Mouse (Mus musculus): ENCODE measurements around the gene Ern1. TPM values are rescaled to one million over a fixed set of nuclear protein-coding genes. Genes with fewer than 3 reads are reported as not detected.

Ern1 gene
- polyA plus RNA-seq, 1 experiment, result 11.9 TPM

DNA sequence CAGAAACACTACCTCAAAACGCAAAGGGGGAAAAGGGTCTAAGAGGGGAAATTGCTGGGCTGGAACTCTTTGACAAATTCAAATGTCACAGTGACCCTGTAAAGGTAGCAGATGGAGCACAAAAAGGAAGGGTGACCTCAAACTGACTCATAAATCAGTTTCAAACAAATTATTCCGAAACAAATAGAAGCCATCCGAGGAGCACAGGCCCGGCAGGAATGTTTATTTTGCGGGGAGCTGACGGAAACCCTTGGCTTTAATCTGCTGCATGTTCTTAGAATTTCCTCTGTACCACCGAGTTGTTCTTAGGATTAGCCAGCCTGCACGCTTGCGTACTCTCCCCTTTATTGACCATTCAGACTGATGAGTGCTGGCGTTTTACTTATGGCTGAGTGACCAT lies 2.4 kb upstream of the Ern1 start:
- TF ChIP-seq POLR2A (IDR thresholded peaks at IDR 0.05; ENCODE audit: borderline replicate concordance, extremely low read depth, insufficient read depth, insufficient read length, poor library complexity, severe bottlenecking) (no peak), CTCF (IDR thresholded peaks at IDR 0.05; ENCODE audit: borderline replicate concordance, extremely low read depth, insufficient read depth, insufficient read length) (no peak)
- DNase-seq (ENCODE audit: low read depth), result no peak

GRCm38 (mm10) chr11:106489036-106489693 lies 1.5 kb upstream of the Ern1 start:
- DNase-seq (ENCODE audit: low read depth), result no peak
- TF ChIP-seq CTCF (IDR thresholded peaks at IDR 0.05; ENCODE audit: borderline replicate concordance, extremely low read depth, insufficient read depth, insufficient read length) (no peak), POLR2A (IDR thresholded peaks at IDR 0.05; ENCODE audit: borderline replicate concordance, extremely low read depth, insufficient read depth, insufficient read length, poor library complexity, severe bottlenecking) (no peak)

- DNase-seq (ENCODE audit: low read depth), result no peak
- no peak for TF ChIP-seq CTCF (IDR thresholded peaks at IDR 0.05; ENCODE audit: borderline replicate concordance, extremely low read depth, insufficient read depth, insufficient read length)
- no peak for TF ChIP-seq POLR2A (IDR thresholded peaks at IDR 0.05; ENCODE audit: borderline replicate concordance, extremely low read depth, insufficient read depth, insufficient read length, poor library complexity, severe bottlenecking)
Observed at GRCm38 (mm10) chr11:106488126-106488561, 492 bp upstream of the Ern1 start.

GRCm38 (mm10) chr11:106486866-106487732 lies 553 bp downstream of the Ern1 start:
- TF ChIP-seq CTCF (IDR thresholded peaks at IDR 0.05; ENCODE audit: borderline replicate concordance, extremely low read depth, insufficient read depth, insufficient read length) (no peak), POLR2A (IDR thresholded peaks at IDR 0.05; ENCODE audit: borderline replicate concordance, extremely low read depth, insufficient read depth, insufficient read length, poor library complexity, severe bottlenecking) (no peak)
- DNase-seq (ENCODE audit: low read depth), result no peak

DNA sequence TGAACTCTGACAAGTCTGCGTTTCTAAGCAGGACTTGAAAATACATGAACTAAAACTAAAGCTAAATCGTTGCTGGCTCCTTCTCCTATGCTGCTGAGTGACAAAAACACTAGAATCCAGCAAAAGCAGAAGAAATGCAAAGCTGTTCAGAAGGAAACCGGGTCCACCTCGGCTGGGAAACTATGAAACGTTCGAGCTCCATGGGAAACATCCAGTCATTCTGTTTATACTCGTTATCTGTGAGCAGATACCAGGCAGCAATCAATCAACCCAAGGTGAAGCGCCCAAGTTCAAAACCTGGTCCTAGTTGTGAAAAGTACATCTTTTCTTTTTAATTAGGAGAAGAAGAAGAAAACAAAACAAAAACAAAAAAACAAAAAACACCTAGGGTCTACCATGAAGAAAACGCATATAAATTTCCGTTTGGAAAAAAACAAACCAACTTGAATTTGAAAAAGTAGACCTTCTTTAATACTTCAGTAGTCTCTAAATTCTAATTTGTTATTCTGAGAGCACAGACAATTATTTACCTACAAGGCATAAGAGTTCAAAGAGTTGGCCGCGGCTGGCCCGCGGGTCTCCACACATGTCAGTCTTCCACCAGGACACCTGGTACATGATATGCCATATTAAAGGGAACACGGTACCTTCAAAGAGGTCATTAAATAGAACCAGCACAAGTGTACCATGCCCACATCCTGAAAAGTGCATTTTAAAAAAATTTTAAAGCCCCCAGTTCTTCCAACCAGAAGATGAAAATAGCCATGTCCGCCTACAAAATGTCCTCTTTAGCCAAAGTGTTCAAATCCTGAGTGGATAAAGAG lies 1.4 kb downstream of the Ern1 start:
- no peak for DNase-seq (ENCODE audit: low read depth)
- TF ChIP-seq POLR2A (IDR thresholded peaks at IDR 0.05; ENCODE audit: borderline replicate concordance, extremely low read depth, insufficient read depth, insufficient read length, poor library complexity, severe bottlenecking) (no peak), CTCF (IDR thresholded peaks at IDR 0.05; ENCODE audit: borderline replicate concordance, extremely low read depth, insufficient read depth, insufficient read length) (no peak)

DNA sequence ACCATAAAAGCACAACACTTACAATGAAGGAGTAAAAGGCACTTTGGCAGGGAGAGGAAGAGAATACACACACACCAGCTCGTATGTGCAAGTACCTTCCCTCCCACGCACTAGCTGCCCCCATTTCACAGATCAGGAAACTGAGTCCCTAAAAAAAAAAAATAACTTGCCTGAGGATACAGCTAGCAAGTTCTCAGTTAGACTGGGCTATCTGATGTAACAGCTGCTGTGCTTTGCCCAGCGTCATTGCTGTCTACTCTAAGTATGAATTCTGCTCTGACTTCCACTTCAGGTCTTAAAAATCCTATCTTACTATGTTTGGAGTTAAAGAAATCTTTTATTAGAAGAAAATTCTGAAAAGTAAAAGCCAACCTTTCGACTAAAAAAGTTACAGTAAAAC lies 2.0 kb downstream of the Ern1 start:
- no peak for DNase-seq (ENCODE audit: low read depth)
- TF ChIP-seq CTCF (IDR thresholded peaks at IDR 0.05; ENCODE audit: borderline replicate concordance, extremely low read depth, insufficient read depth, insufficient read length) (no peak), POLR2A (IDR thresholded peaks at IDR 0.05; ENCODE audit: borderline replicate concordance, extremely low read depth, insufficient read depth, insufficient read length, poor library complexity, severe bottlenecking) (no peak)

- no peak for DNase-seq (ENCODE audit: low read depth)
- no peak for TF ChIP-seq POLR2A (IDR thresholded peaks at IDR 0.05; ENCODE audit: borderline replicate concordance, extremely low read depth, insufficient read depth, insufficient read length, poor library complexity, severe bottlenecking)
- no peak for TF ChIP-seq CTCF (IDR thresholded peaks at IDR 0.05; ENCODE audit: borderline replicate concordance, extremely low read depth, insufficient read depth, insufficient read length)
Observed at GRCm38 (mm10) chr11:106484875-106485274, 2.8 kb downstream of the Ern1 start.

- TF ChIP-seq CTCF (IDR thresholded peaks at IDR 0.05; ENCODE audit: borderline replicate concordance, extremely low read depth, insufficient read depth, insufficient read length) (no peak), POLR2A (IDR thresholded peaks at IDR 0.05; ENCODE audit: borderline replicate concordance, extremely low read depth, insufficient read depth, insufficient read length, poor library complexity, severe bottlenecking) (no peak)
- DNase-seq (ENCODE audit: low read depth), result no peak
Observed at GRCm38 (mm10) chr11:106482867-106483266, 4.8 kb downstream of the Ern1 start.

GRCm38 (mm10) chr11:106481651-106482050 lies 6.0 kb downstream of the Ern1 start:
- no peak for DNase-seq (ENCODE audit: low read depth)

DNA sequence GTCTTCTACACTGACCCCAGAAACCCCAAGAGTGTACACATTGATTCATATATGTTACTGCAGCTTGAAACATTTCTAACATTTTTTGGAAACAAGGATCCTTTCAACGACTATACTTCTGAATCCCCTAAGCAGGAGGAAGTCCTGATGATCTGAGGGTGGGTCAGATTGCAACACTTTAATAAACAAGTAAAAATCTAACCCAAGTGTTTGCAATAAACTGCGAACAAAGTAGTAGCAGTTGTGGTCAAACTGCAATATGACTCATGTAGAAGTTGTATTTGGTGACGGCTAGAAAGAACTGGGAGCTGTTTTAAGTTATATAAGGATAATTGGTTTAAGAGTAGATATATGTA lies 7.1 kb downstream of the Ern1 start:
- no peak for DNase-seq (ENCODE audit: low read depth)
- TF ChIP-seq CTCF (IDR thresholded peaks at IDR 0.05; ENCODE audit: borderline replicate concordance, extremely low read depth, insufficient read depth, insufficient read length) (no peak), POLR2A (IDR thresholded peaks at IDR 0.05; ENCODE audit: borderline replicate concordance, extremely low read depth, insufficient read depth, insufficient read length, poor library complexity, severe bottlenecking) (no peak)

More at GRCm38 (mm10) chr11:106481651-106482050, 6.0 kb downstream of the Ern1 start:
- no peak for TF ChIP-seq POLR2A (IDR thresholded peaks at IDR 0.05; ENCODE audit: borderline replicate concordance, extremely low read depth, insufficient read depth, insufficient read length, poor library complexity, severe bottlenecking)
- no peak for TF ChIP-seq CTCF (IDR thresholded peaks at IDR 0.05; ENCODE audit: borderline replicate concordance, extremely low read depth, insufficient read depth, insufficient read length)
